Mouse (Mus musculus): Measurements from ENCODE around the gene F12. TPM values are rescaled to one million over a fixed set of nuclear protein-coding genes. Genes with fewer than 3 reads are reported as not detected.
A peak's percentile ranks its signal among the peaks of the same experiment; 100 is the strongest.

F12 gene
- polyA plus RNA-seq, 3 experiments from 2014 or later = 0.24 TPM; not detected in 2

GRCm38 (mm10) chr13:55412643-55413307 is 13.8 kb downstream of the F12 start:
- ATAC-seq = no peak

- ATAC-seq = no peak
Measured at GRCm38 (mm10) chr13:55411826-55412225, 14.8 kb downstream of the F12 start.

- ATAC-seq = no peak
Measured at GRCm38 (mm10) chr13:55408546-55409120, 18.0 kb downstream of the F12 start.

GRCm38 (mm10) chr13:55407341-55407740 is 19.3 kb downstream of the F12 start:
- no peak for ATAC-seq

GRCm38 (mm10) chr13:55405783-55406390 is 20.7 kb downstream of the F12 start:
- peak; percentile 57 for ATAC-seq

GRCm38 (mm10) chr13:55404853-55405782 is 21.5 kb downstream of the F12 start:
- peak; percentile 97 for ATAC-seq

GRCm38 (mm10) chr13:55403935-55404852 is 22.4 kb downstream of the F12 start:
- no peak for ATAC-seq

- ATAC-seq = no peak
Measured at GRCm38 (mm10) chr13:55403266-55403665, 23.3 kb downstream of the F12 start.

GRCm38 (mm10) chr13:55400039-55400346 is 26.6 kb downstream of the F12 start:
- ATAC-seq = no peak

GRCm38 (mm10) chr13:55399300-55400038 is 27.1 kb downstream of the F12 start:
- ATAC-seq = no peak

GRCm38 (mm10) chr13:55398088-55398487 is 28.5 kb downstream of the F12 start, which contains the start of gene Slc34a1:
TSS of gene Slc34a1 (plus strand) at chr13:55398187.
- no peak for ATAC-seq

GRCm38 (mm10) chr13:55392933-55393332 is 33.7 kb downstream of the F12 start:
- no peak for ATAC-seq

GRCm38 (mm10) chr13:55391626-55392029 is 35.0 kb downstream of the F12 start:
- ATAC-seq = no peak

GRCm38 (mm10) chr13:55390644-55391043 is 35.9 kb downstream of the F12 start:
- ATAC-seq = no peak

- no peak for ATAC-seq
Measured at GRCm38 (mm10) chr13:55381790-55382189, 44.8 kb downstream of the F12 start.

GRCm38 (mm10) chr13:55378907-55379580 is 47.5 kb downstream of the F12 start:
- ATAC-seq = no peak

- ATAC-seq = no peak
Measured at GRCm38 (mm10) chr13:55375877-55376276, 50.7 kb downstream of the F12 start.

GRCm38 (mm10) chr13:55374206-55374924 is 52.2 kb downstream of the F12 start:
- ATAC-seq = no peak

- ATAC-seq = no peak
Measured at GRCm38 (mm10) chr13:55371740-55372139, 54.9 kb downstream of the F12 start.

Measured in inflammation-experienced regulatory T-cells, adult 6 months (primary cell).